In the genomic region with DNA sequence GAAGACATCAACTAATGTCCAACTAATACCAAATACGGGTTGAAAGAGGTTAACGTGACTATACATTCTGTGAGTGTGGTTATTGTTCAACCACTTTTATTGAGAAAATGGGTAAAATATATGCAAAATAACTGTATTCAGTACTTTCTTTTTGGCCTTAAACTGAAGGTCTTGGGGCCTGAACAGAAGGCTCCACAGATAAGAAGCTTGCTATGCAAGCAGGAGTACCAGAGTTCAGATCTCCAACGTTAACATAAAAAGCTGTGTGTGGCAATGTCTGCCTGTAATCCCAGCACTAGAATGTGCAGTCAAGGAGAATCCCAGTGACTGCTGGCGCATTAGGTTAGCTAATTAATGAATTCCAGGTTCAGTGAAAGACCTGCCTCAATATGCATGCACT, we compare ENCODE assay signal across 23 mouse cellular contexts.
"Had no signal": no experiment of that assay in that cellular context is flagged by ENCODE, and none has a peak within 500 bp of the region (broad histone marks: within the 10 kb centered on the region; RNA-seq: fewer than 3 reads in every experiment).

No protein-coding gene starts in this region.

- H3K27me3 ChIP-seq: limb, embryonic 12.5 days; limb, embryonic 15.5 days; lung, embryonic 15.5 days; midbrain, embryonic 12.5 days; midbrain, embryonic 15.5 days; neural tube, embryonic 13.5 days; stomach, embryonic 15.5 days had no signal

- H3K27ac ChIP-seq: layer of hippocampus, adult 2 months; left cerebral cortex, adult 2 months; limb, embryonic 12.5 days; limb, embryonic 15.5 days; liver, embryonic 14.5 days; lung, embryonic 15.5 days; midbrain, embryonic 12.5 days; midbrain, embryonic 15.5 days; neural tube, embryonic 13.5 days; stomach, embryonic 15.5 days had no signal

- ATAC-seq: midbrain, embryonic 15.5 days had no signal

- H3K9ac ChIP-seq: limb, embryonic 12.5 days; limb, embryonic 15.5 days; liver, embryonic 14.5 days; lung, embryonic 15.5 days; midbrain, embryonic 12.5 days; midbrain, embryonic 15.5 days; neural tube, embryonic 13.5 days; stomach, embryonic 15.5 days had no signal

- H3K36me3 ChIP-seq: limb, embryonic 12.5 days; limb, embryonic 15.5 days; lung, embryonic 15.5 days; midbrain, embryonic 12.5 days; midbrain, embryonic 15.5 days; neural tube, embryonic 13.5 days; stomach, embryonic 15.5 days had no signal

- H3K4me3 ChIP-seq: layer of hippocampus, adult 2 months; left cerebral cortex, adult 2 months; limb, embryonic 12.5 days; limb, embryonic 15.5 days; lung, embryonic 15.5 days; midbrain, embryonic 12.5 days; midbrain, embryonic 15.5 days; neural tube, embryonic 13.5 days; stomach, embryonic 15.5 days had no signal

- H3K4me1 ChIP-seq: limb, embryonic 12.5 days; limb, embryonic 15.5 days; lung, embryonic 15.5 days; midbrain, embryonic 12.5 days; midbrain, embryonic 15.5 days; neural tube, embryonic 13.5 days; stomach, embryonic 15.5 days had no signal

- H3K9me3 ChIP-seq: limb, embryonic 12.5 days; limb, embryonic 15.5 days; lung, embryonic 15.5 days; midbrain, embryonic 12.5 days; midbrain, embryonic 15.5 days; neural tube, embryonic 13.5 days; stomach, embryonic 15.5 days had no signal

- DNase-seq: kidney, adult 18-20 months; kidney, adult 9 months; kidney, postnatal 14 days; layer of hippocampus, adult 9-11 months; layer of hippocampus, postnatal 36 days; left cerebral cortex, postnatal 4 days; lung, adult 18-20 months; lung, postnatal 10 days; lung, postnatal 36 days; retina, postnatal 1 day; right cerebral cortex, postnatal 25 days; spleen, adult 18-20 months; thymus, postnatal 25 days had no signal

- H3K4me2 ChIP-seq: limb, embryonic 12.5 days; limb, embryonic 15.5 days; lung, embryonic 15.5 days; midbrain, embryonic 12.5 days; midbrain, embryonic 15.5 days; neural tube, embryonic 13.5 days; stomach, embryonic 15.5 days had no signal
